Mouse (Mus musculus) neural tube, postnatal 0 days (tissue): ENCODE results near the gene Vps37b. TPM values are rescaled to one million over a fixed set of nuclear protein-coding genes. Genes with fewer than 3 reads are reported as not detected.

Experiments used
- microRNA-seq: library from miRNA; unstranded; fragments of <30 nt; microRNA quantifications from one replicate; pipeline ENCODE4, GENCODE M21; 2016
- polyA plus RNA-seq: library from polyadenylated mRNA; unstranded; fragments of >200 nt; fragmentation: Nextera tagmentation; extraction: Ambion mirVana; gene quantifications from 2 replicates; pipeline ENCODE4 v1.2.1, GENCODE M21; 2015

Vps37b gene
- 38.3 and 39.5 TPM in 2 replicates for polyA plus RNA-seq

DNA sequence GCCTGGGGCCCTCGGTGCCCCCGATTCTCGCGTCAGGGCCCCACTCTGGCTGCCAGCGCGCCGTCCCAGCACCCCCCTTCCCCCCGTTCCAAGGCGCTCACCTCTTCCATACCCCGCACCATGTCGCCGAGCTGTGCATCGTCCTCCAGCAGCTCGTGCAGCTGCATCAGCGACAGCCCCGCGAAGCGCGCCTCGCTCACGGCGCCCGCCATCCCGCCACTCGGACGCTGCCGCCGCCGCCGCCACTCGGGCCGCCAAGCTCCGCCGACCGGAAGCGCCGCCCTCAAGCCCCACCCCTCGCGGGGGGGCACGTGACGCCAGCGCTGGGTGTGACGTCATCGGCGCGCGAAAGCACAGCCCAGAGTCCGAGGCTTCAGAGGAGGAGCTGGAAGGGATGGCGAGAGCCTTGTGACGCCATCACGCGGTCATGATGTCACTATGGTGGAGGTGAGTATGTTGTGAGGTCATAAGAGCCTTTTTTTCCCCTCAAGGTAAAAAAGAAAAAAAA is at the start of gene Vps37b:
Gene Vps37b, minus strand, starts transcription at position 270 of the 508 bp plus-strand sequence.

GRCm38 (mm10) chr5:123973299-123974178 is 58.5 kb downstream of the Vps37b start, which contains the start of gene Hip1r:
TSS of gene Hip1r (plus strand) at chr5:123973628.

Small RNA genes lying within 50 kb of the gene (microRNA-seq; reads per million reads assigned to microRNA genes)
- gene Mir7032 = not detected

Other genes with a start within 250 kb of the Vps37b start
- gene Hcar2, start 166.8 kb downstream of the Vps37b start, polyA plus RNA-seq = not detected in 2 replicates
- 0.82 and 1.3 TPM in 2 replicates for gene Hcar1, start 152.2 kb downstream of the Vps37b start, polyA plus RNA-seq
- gene Denr, start 125.1 kb downstream of the Vps37b start, polyA plus RNA-seq = 111 and 119 TPM in 2 replicates
- 3.5 and 4.5 TPM in 2 replicates for gene Gm43518, start 104.9 kb downstream of the Vps37b start, polyA plus RNA-seq
- 2.1 and 3.3 TPM in 2 replicates for gene Ccdc62, start 101.6 kb downstream of the Vps37b start, polyA plus RNA-seq
- gene Hip1r, start 58.6 kb downstream of the Vps37b start, polyA plus RNA-seq = 20.0 and 25.4 TPM in 2 replicates
- gene Abcb9, start 63.5 kb upstream of the Vps37b start, polyA plus RNA-seq = 28.1 and 28.6 TPM in 2 replicates
- 35.9 and 40.3 TPM in 2 replicates for gene Ogfod2, start 80.0 kb upstream of the Vps37b start, polyA plus RNA-seq
- 107 and 116 TPM in 2 replicates for gene Arl6ip4, start 83.8 kb upstream of the Vps37b start, polyA plus RNA-seq
- 10.0 and 10.5 TPM in 2 replicates for gene Pitpnm2, start 217.5 kb upstream of the Vps37b start, polyA plus RNA-seq